Mouse (Mus musculus): ENCODE measurements around the gene Ccdc162. TPM values are rescaled to one million over a fixed set of nuclear protein-coding genes. Genes with fewer than 3 reads are reported as not detected.

Ccdc162 gene
- polyA plus RNA-seq, 1 experiment from 2014 or later = 0.51 TPM

GRCm38 (mm10) chr10:41543844-41544243 lies 172.6 kb downstream of the Ccdc162 start:
- no peaks in the 10 kb centered on the region for H3K9me3 ChIP-seq (ENCODE audit: control insufficient read depth, low read depth, low read length)
- no peak overlapping the region for H3K4me3 ChIP-seq (ENCODE audit: low read depth, low read length)
- H3K27ac ChIP-seq (ENCODE audit: low read length) = no peak overlapping the region
- H3K36me3 ChIP-seq (ENCODE audit: control insufficient read depth, insufficient read depth, low read length) = no peaks in the 10 kb centered on the region
- no peaks in the 10 kb centered on the region for H3K27me3 ChIP-seq (ENCODE audit: control insufficient read depth, insufficient read depth, low read length)
- no peak for ATAC-seq (ENCODE audit: insufficient number of reproducible peaks, insufficient read depth, low FRiP score, low read depth)
- H3K4me1 ChIP-seq (ENCODE audit: control insufficient read depth, insufficient read depth, low read length) = peaks cover 6% of the 10 kb centered on the region; the same call in 1 of the 2 replicates
- WGBS = 79% methylated on average over 2 of the region's 2 CpGs
- H3K9ac ChIP-seq (replicated peaks; ENCODE audit: low read depth, low read length) = no peak overlapping the region
- H3K4me2 ChIP-seq (replicated peaks; ENCODE audit: low read depth, low read length) = no peak overlapping the region

- H3K9me3 ChIP-seq (ENCODE audit: control insufficient read depth, low read depth, low read length) = no peaks in the 10 kb centered on the region
These were observed 173.0 kb downstream of the Ccdc162 start for GRCm38 (mm10) chr10:41543439-41543838.

GRCm38 (mm10) chr10:41542057-41542456 lies 174.4 kb downstream of the Ccdc162 start:
- ATAC-seq (ENCODE audit: insufficient number of reproducible peaks, insufficient read depth, low FRiP score, low read depth) = no peak
- Histone ChIP-seq H3K9ac (replicated peaks; ENCODE audit: low read depth, low read length) (no peak overlapping the region), H3K9me3 (ENCODE audit: control insufficient read depth, low read depth, low read length) (no peaks in the 10 kb centered on the region), H3K4me2 (replicated peaks; ENCODE audit: low read depth, low read length) (no peak overlapping the region), H3K36me3 (ENCODE audit: control insufficient read depth, insufficient read depth, low read length) (no peaks in the 10 kb centered on the region), H3K4me3 (ENCODE audit: low read depth, low read length) (no peak overlapping the region), H3K27ac (ENCODE audit: low read length) (no peak overlapping the region), H3K4me1 (ENCODE audit: control insufficient read depth, insufficient read depth, low read length) (peaks cover 6% of the 10 kb centered on the region; the same call in 1 of the 2 replicates), H3K27me3 (ENCODE audit: control insufficient read depth, insufficient read depth, low read length) (no peaks in the 10 kb centered on the region)
- WGBS = 95% methylated on average over 6 of the region's 6 CpGs

More at GRCm38 (mm10) chr10:41543439-41543838, 173.0 kb downstream of the Ccdc162 start:
- no peak for ATAC-seq (ENCODE audit: insufficient number of reproducible peaks, insufficient read depth, low FRiP score, low read depth)
- H3K4me1 ChIP-seq (ENCODE audit: control insufficient read depth, insufficient read depth, low read length) = peaks cover 6% of the 10 kb centered on the region; the same call in 1 of the 2 replicates
- no peak overlapping the region for H3K4me3 ChIP-seq (ENCODE audit: low read depth, low read length)
- no peaks in the 10 kb centered on the region for H3K36me3 ChIP-seq (ENCODE audit: control insufficient read depth, insufficient read depth, low read length)
- 85% methylated on average over 4 of the region's 4 CpGs for WGBS
- H3K27me3 ChIP-seq (ENCODE audit: control insufficient read depth, insufficient read depth, low read length) = no peaks in the 10 kb centered on the region
- no peak overlapping the region for H3K4me2 ChIP-seq (replicated peaks; ENCODE audit: low read depth, low read length)
- no peak overlapping the region for H3K27ac ChIP-seq (ENCODE audit: low read length)
- H3K9ac ChIP-seq (replicated peaks; ENCODE audit: low read depth, low read length) = no peak overlapping the region

- WGBS = 93% methylated on average over 4 of the region's 4 CpGs
- Histone ChIP-seq H3K27ac (ENCODE audit: low read length) (no peak overlapping the region), H3K9me3 (ENCODE audit: control insufficient read depth, low read depth, low read length) (no peaks in the 10 kb centered on the region), H3K27me3 (ENCODE audit: control insufficient read depth, insufficient read depth, low read length) (no peaks in the 10 kb centered on the region), H3K36me3 (ENCODE audit: control insufficient read depth, insufficient read depth, low read length) (peaks cover 16% of the 10 kb centered on the region), H3K4me1 (ENCODE audit: control insufficient read depth, insufficient read depth, low read length) (no peaks in the 10 kb centered on the region; the same call in 1 of the 2 replicates), H3K4me3 (ENCODE audit: low read depth, low read length) (no peak overlapping the region), H3K4me2 (replicated peaks; ENCODE audit: low read depth, low read length) (no peak overlapping the region), H3K9ac (replicated peaks; ENCODE audit: low read depth, low read length) (no peak overlapping the region)
- no peak for ATAC-seq (ENCODE audit: insufficient number of reproducible peaks, insufficient read depth, low FRiP score, low read depth)
These were observed 177.4 kb downstream of the Ccdc162 start for GRCm38 (mm10) chr10:41538986-41539385.

- no peak for ATAC-seq (ENCODE audit: insufficient number of reproducible peaks, insufficient read depth, low FRiP score, low read depth)
- WGBS = 90% methylated on average over 3 of the region's 3 CpGs
- H3K27me3 ChIP-seq (ENCODE audit: control insufficient read depth, insufficient read depth, low read length) = no peaks in the 10 kb centered on the region
- H3K36me3 ChIP-seq (ENCODE audit: control insufficient read depth, insufficient read depth, low read length) = peaks cover 19% of the 10 kb centered on the region
- H3K4me1 ChIP-seq (ENCODE audit: control insufficient read depth, insufficient read depth, low read length) = no peaks in the 10 kb centered on the region
- H3K9ac ChIP-seq (replicated peaks; ENCODE audit: low read depth, low read length) = no peak overlapping the region
- no peak overlapping the region for H3K4me3 ChIP-seq (ENCODE audit: low read depth, low read length)
- no peak overlapping the region for H3K4me2 ChIP-seq (replicated peaks; ENCODE audit: low read depth, low read length)
- H3K9me3 ChIP-seq (ENCODE audit: control insufficient read depth, low read depth, low read length) = no peaks in the 10 kb centered on the region
- H3K27ac ChIP-seq (ENCODE audit: low read length) = no peak overlapping the region
These were observed 178.5 kb downstream of the Ccdc162 start for GRCm38 (mm10) chr10:41537983-41538330.

GRCm38 (mm10) chr10:41537226-41537982 lies 179.0 kb downstream of the Ccdc162 start:
- Histone ChIP-seq H3K9me3 (ENCODE audit: control insufficient read depth, low read depth, low read length) (no peaks in the 10 kb centered on the region), H3K36me3 (ENCODE audit: control insufficient read depth, insufficient read depth, low read length) (peaks cover 24% of the 10 kb centered on the region), H3K9ac (replicated peaks; ENCODE audit: low read depth, low read length) (no peak overlapping the region), H3K4me1 (ENCODE audit: control insufficient read depth, insufficient read depth, low read length) (no peaks in the 10 kb centered on the region), H3K4me2 (replicated peaks; ENCODE audit: low read depth, low read length) (no peak overlapping the region), H3K27me3 (ENCODE audit: control insufficient read depth, insufficient read depth, low read length) (no peaks in the 10 kb centered on the region), H3K27ac (ENCODE audit: low read length) (no peak overlapping the region), H3K4me3 (ENCODE audit: low read depth, low read length) (no peak overlapping the region)
- 94% methylated on average over 4 of the region's 4 CpGs for WGBS
- ATAC-seq (ENCODE audit: insufficient number of reproducible peaks, insufficient read depth, low FRiP score, low read depth) = no peak

- Histone ChIP-seq H3K9ac (replicated peaks; ENCODE audit: low read depth, low read length) (no peak overlapping the region), H3K36me3 (ENCODE audit: control insufficient read depth, insufficient read depth, low read length) (peaks cover 26% of the 10 kb centered on the region), H3K27me3 (ENCODE audit: control insufficient read depth, insufficient read depth, low read length) (no peaks in the 10 kb centered on the region), H3K4me2 (replicated peaks; ENCODE audit: low read depth, low read length) (no peak overlapping the region), H3K9me3 (ENCODE audit: control insufficient read depth, low read depth, low read length) (no peaks in the 10 kb centered on the region), H3K4me1 (ENCODE audit: control insufficient read depth, insufficient read depth, low read length) (no peaks in the 10 kb centered on the region), H3K4me3 (ENCODE audit: low read depth, low read length) (no peak overlapping the region), H3K27ac (ENCODE audit: low read length) (no peak overlapping the region)
- 94% methylated on average over 1 of the region's 1 CpGs for WGBS
- no peak for ATAC-seq (ENCODE audit: insufficient number of reproducible peaks, insufficient read depth, low FRiP score, low read depth)
These were observed 179.7 kb downstream of the Ccdc162 start for GRCm38 (mm10) chr10:41536714-41537113.

GRCm38 (mm10) chr10:41535991-41536390 lies 180.4 kb downstream of the Ccdc162 start:
- Histone ChIP-seq H3K27ac (ENCODE audit: low read length) (no peak overlapping the region), H3K4me3 (ENCODE audit: low read depth, low read length) (no peak overlapping the region), H3K27me3 (ENCODE audit: control insufficient read depth, insufficient read depth, low read length) (no peaks in the 10 kb centered on the region), H3K4me2 (replicated peaks; ENCODE audit: low read depth, low read length) (no peak overlapping the region), H3K9me3 (ENCODE audit: control insufficient read depth, low read depth, low read length) (no peaks in the 10 kb centered on the region), H3K9ac (replicated peaks; ENCODE audit: low read depth, low read length) (no peak overlapping the region), H3K4me1 (ENCODE audit: control insufficient read depth, insufficient read depth, low read length) (no peaks in the 10 kb centered on the region), H3K36me3 (ENCODE audit: control insufficient read depth, insufficient read depth, low read length) (peaks cover 28% of the 10 kb centered on the region)
- 98% methylated on average over 2 of the region's 2 CpGs for WGBS
- no peak for ATAC-seq (ENCODE audit: insufficient number of reproducible peaks, insufficient read depth, low FRiP score, low read depth)

GRCm38 (mm10) chr10:41529972-41530371 lies 186.5 kb downstream of the Ccdc162 start:
- Histone ChIP-seq H3K36me3 (ENCODE audit: control insufficient read depth, insufficient read depth, low read length) (peaks cover 38% of the 10 kb centered on the region), H3K4me3 (ENCODE audit: low read depth, low read length) (no peak overlapping the region), H3K4me1 (ENCODE audit: control insufficient read depth, insufficient read depth, low read length) (no peaks in the 10 kb centered on the region), H3K4me2 (replicated peaks; ENCODE audit: low read depth, low read length) (no peak overlapping the region), H3K27me3 (ENCODE audit: control insufficient read depth, insufficient read depth, low read length) (no peaks in the 10 kb centered on the region), H3K27ac (ENCODE audit: low read length) (no peak overlapping the region), H3K9me3 (ENCODE audit: control insufficient read depth, low read depth, low read length) (no peaks in the 10 kb centered on the region), H3K9ac (replicated peaks; ENCODE audit: low read depth, low read length) (no peak overlapping the region)
- WGBS = 86% methylated on average over 5 of the region's 5 CpGs
- ATAC-seq (ENCODE audit: insufficient number of reproducible peaks, insufficient read depth, low FRiP score, low read depth) = no peak
